Mouse (Mus musculus) 3T3-L1 (cell line): ENCODE data around the gene Tshr.
"Not testable (repeated sequence)": the region's sequence is repeated elsewhere in the genome, so short reads cannot be mapped to it uniquely, and the experiment has no call there.

ENCODE experiments used
- DNase-seq: peaks from one replicate; pipeline ENCODE4 v3.0.0-alpha.2; 2015; ENCODE audit warnings: low read depth, low spot score

The Tshr gene

DNA sequence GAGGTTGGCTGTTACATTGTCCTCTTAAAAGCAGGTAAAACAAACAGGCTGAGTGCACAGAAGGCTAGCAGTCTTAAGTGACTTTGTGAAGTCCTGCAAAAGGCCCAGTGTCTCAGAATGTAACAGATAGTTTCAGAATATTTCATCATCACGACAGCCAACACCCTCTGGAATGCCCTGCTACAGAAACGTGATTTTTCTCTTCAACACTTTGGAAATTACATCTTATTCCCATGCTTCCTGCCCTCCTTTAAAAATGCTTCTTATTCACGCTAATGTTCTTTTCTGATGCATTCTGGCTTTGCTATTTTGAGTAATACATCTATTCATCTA, 111.8 kb downstream of the Tshr start:
- peak; percentile 37 for DNase-seq

DNA sequence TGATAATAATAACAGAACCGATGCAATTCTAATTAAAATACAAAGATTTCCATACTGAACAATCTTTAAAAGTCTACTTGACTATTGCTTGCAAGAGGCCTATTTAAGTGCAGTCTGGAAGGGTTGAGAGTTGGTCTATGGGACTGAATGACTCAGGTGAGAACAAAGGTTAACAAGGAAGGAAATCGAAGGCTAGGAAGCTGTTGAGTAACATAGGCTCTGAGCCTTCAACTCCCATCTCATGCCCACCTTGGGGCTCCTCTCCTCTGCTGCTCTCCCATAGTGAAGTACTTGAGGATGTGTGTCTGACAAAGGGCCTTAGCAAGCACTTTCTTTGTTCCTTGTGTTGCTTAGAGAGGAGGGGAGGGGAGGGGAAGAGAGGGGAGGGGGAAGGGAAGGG, 116.1 kb downstream of the Tshr start:
- no peak for DNase-seq

DNA sequence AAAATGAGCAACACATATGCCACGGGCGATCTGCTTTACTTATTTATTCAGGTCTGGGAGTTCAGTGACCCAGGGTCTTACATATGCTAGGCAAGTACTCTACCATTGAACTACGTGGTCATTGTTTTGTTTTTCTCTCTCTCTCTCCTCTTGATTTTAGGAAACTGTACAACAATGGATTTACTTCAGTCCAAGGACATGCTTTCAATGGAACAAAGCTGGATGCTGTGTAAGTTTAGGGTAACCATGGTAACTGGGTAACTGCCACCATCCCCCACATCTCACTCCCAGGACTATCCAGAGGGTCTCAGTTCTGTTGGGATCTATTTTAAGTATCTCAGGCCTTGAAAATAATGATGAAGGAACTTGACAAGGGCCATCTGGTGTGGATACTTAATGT, 127.4 kb downstream of the Tshr start:
- no peak for DNase-seq

DNA sequence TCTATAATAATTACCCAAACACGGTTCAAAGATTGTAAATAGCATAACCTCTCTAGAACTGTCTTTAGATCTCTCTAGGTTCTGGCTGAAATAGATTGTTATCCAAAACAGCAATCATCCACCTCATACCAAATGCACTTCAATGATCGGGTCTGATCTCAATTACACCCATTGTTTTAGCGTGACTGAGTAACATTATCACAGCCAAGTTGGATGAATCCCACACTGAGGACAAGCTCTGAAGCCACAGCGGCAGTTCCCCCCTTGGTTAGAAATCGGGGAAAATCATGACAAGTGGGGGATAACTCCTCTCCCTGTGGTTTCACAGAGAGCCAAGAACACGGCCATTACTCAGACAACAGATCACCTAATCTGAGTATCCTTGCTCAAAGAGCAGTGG, 129.6 kb downstream of the Tshr start:
- no peak for DNase-seq

DNA sequence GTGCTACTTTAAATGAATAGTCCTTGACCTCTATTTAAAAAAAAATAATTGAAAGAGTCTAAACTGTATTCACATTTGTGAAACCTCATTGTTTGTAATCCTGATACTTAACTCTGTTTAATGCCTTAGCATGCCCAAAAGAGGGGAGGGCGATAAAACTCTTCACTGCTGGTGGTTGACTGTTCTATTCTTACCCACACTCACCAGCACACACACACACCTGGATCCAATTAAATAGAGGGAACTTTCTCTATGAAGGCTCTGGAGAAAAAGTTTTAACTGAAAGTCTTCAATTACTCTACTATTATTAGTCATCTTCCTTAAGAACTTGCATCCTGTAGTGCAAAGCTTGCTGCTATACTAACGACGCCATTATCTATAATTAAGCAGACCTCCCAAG, 133.4 kb downstream of the Tshr start:
- peak; percentile 11 for DNase-seq

DNA sequence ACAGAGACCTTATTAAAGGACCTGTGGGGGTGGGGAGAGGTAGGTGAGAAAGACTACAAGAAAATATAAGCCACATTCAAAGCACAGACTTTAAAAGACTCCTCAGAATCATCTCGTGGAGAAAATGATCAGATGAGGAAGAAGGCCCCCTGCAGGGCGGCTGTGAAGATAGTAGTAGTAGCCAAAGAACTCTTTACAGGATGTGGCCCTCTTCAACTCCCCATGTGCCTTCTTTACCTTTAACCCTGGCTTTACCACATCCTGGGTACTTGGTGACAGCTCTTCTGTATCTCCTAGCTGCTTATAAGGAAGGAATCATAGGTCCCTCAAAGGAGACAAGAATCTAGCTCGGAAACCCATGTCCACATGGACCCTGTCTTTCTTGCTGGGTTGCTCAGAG, 139.3 kb downstream of the Tshr start:
- DNase-seq, result no peak

DNA sequence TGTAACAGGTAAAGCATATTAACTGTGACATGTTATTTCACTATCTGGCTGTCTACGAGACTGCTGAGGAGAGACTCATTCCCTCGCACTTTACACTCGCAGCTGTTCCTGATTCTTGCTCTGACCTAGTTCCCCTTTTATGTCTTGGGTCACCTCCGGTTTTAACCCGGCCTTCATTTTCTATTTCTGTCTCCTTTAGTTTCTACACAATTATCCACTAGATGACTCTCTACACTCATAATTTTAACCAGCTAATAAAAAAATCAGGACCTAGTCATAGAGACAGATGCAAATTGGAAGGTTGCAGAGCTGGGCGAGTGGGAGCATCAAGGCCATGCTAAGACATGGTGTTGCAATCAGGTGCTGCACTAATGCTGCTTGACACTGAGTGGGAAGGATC, 150.2 kb downstream of the Tshr start:
- no peak for DNase-seq

- DNase-seq, result no peak
Measured at GRCm38 (mm10) chr12:91540202-91540601, 155.8 kb downstream of the Tshr start.

- peak; percentile 77 for DNase-seq
Measured at GRCm38 (mm10) chr12:91549471-91549870, 165.1 kb downstream of the Tshr start.

GRCm38 (mm10) chr12:91551773-91552526, 167.6 kb downstream of the Tshr start:
- no peak for DNase-seq

DNA sequence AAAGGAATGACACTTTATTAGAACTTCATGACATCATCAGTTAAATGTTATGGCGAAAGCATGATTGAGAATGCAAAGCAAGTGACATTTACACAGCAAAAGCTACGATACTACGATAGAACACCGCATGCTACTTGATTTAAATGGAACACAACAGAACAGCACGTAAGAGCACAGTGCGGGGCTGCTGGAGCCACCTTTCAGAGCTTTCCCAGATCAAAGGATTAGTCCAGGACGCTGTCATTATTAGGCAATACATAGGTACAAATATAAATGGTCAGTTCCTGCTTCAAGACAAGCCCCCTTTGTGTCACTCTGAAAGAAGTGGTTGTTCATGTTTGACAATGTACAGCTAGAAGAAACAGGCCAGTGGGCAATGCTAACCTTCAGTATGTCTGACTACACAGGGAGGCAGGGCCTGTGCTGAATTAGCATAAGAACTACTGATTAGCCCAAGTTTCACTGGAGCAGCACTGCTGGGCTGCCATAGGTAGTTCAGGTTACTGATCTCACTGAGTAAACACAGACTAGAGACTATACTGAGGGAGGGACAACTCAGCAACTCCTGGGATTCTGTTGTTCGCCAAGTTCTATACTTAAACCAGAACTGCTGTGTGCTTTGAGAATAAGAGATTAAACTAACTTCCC, 173.1 kb downstream of the Tshr start:
- DNase-seq, result not testable (repeated sequence)

DNA sequence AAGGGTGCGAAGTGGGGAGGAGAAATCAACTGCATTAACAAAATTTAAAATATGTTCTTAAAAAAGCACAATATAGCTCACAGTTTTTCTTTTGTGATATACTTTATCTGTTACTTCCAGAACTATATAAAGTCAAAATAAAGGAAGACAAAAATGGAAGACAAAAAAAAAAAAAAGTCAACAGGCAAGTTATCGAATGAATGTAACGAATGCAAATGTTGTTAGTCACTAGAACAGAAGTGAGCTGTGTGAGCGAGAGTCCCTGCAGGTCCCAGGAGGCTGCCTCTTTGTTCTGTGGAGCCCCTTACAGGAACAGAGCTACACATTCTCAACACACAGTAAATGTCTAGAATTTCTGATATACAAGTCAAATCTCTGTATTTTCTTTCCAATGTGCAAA, 173.8 kb downstream of the Tshr start:
- DNase-seq, result not testable (repeated sequence)

- no peak for DNase-seq
Measured at GRCm38 (mm10) chr12:91567145-91567544, 182.8 kb downstream of the Tshr start.

DNA sequence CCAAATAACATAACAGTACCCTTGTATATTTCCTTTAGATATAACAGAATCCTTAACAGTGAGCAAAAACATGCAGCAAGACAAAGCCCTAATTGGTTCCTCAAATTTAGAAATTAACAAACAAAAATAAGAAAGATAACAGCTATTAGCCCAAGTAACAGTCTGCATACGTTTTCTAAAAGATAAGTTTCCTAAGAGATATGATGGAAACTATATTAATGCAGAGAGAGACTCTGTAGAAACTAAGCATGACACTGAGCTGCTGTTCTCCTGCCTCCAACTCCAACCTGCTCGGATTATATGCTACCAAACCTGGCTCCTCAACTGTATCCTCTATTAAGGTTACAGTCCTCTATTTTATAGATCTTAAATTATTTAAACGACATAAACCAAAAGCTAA, 184.9 kb downstream of the Tshr start:
- DNase-seq, result no peak

DNA sequence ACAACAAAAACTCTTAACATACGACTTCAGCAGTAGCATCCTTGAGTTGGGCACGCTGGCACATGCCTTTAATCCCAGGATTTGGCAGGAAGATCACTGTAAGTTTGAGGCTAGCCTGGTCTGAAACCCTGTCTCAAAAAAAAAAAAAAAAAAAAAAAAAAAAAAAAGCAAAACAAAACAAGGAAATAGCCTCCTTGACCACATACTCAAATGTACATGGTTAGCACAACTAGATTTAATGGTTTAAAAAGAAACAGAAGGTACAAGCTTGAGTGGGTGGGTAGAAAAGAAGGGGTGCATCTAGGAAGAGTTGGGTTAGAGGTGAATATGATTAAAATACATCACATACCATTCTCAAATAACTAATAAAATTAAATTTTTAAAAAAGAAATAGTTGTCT, 187.3 kb downstream of the Tshr start:
- no peak for DNase-seq

DNA sequence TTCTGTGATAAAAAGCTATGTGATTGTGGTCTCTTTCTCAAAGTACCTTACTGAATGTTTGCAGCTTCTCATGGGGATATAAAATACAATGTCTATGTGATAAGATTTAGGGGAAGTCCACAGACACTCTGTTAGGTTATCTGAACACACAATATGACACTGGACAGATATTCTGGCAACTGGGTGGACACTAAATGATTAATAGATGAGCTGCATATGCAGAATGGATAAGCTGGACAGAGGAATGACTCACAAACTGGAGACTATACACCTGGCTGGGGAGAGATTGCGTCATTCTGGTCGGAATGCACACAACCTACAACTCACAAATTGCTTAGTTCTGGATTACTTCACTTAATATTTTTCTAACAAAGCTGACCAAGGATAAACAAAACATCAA, 195.3 kb downstream of the Tshr start:
- no peak for DNase-seq

DNA sequence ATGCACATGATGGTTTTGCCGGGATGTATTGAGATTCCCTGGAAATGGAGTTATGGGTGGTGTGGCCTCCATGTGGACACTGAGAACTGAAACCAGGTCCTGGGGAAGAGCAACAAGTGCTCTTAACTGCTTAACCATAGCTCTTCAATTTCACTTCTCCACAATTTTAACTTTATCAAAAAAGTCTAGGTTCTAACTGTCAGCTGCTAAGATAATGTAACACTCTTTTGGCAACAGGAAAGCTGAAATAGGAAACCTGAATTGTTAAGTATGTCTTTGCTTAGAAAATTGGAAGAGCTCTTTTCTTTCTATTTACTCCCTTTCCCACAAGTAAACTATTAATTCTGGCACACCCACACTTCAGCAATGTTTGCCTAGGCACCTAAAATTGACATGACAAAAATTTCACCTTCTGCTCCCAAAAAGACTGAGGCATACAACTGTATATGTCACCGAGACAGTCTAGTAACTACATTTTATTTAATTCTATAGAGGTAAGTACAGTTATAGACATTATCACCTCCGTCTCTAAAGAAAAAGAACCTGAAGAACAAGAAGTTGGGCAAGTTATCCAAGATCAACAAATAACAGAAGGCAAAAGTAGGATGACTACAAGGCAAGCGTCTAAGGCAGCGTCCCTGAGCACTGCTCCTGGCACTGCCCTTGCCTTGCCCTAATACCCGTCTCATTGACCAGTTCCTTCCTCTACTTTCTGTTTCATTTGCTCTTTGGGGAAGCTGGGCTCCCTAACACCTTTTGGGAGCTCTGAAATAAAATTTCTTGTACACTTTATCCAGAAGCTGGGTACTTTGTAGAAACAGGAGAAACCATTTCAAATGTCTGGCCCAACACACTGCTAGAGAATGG, 197.1 kb downstream of the Tshr start:
- DNase-seq, result no peak

GRCm38 (mm10) chr12:91582362-91583002, 198.1 kb downstream of the Tshr start:
- DNase-seq, result no peak

- no peak for DNase-seq
Measured at GRCm38 (mm10) chr12:91583409-91583808, 199.0 kb downstream of the Tshr start.

DNA sequence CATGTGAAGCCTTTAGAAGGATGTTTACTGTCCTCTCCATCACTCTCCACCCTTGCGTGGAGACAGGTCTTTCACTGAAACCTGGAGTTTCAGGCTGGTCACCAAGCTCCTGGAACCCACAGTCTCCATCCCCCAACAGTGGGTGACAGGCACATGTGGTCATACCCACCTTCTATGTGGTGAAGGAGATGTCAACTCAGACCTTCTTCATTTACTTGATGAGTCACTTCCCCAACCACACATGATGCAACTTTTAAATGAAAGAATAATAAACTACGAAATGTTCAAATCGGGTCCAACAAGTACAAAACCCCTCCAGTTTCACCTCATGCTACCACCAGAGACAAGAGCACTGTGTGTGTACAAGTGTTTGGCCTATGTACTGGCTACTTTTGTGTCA, 200.8 kb downstream of the Tshr start:
- DNase-seq, result peak; percentile 37

GRCm38 (mm10) chr12:91585815-91586214, 201.5 kb downstream of the Tshr start:
- DNase-seq, result peak; percentile 19

- DNase-seq, result no peak
Measured at GRCm38 (mm10) chr12:91587077-91587476, 202.7 kb downstream of the Tshr start.
